Mouse (Mus musculus): ENCODE data around the gene Intu.

DNA sequence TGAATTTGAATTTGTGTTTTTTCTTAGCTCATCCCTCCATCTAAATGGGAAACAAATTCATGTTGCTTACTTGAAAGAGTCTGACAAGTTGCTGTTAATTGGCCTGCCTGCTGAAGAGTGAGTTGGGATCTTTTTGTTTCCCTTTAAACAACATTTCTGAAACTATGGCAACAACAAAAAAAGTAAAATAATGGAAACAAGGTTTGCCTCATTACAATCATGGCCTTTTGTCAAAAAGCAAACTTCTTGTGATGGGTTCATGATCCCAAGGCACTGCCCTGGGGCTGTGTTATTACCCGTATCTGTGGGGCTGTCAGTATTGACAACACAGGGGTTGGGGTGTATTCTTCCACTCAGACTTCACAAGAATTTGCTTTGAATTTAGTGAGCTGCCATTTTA is 147.8 kb downstream of the Intu start:
- no peak for TF ChIP-seq ZNF384 (IDR thresholded peaks at IDR 0.05; ENCODE audit: low read depth, low read length)
- TF ChIP-seq CHD2 (IDR thresholded peaks at IDR 0.05; ENCODE audit: low read depth, low read length): no peak

Measured in ES-E14 (cell line).